Comparison of ENCODE assay signal across 8 mouse cellular contexts in genomic region chr16:18426802-18427280, GRCm38 (mm10). TPM values are rescaled to one million over a fixed set of nuclear protein-coding genes. Genes with fewer than 3 reads are reported as not detected.
DNase-seq lines count a peak whose midpoint lies in the region; ATAC-seq and TF ChIP-seq lines count a peak whose summit lies in the region.

Comt (minus strand) TSS chr16:18426852.

- no peak for TF ChIP-seq EP300 in heart, postnatal 0 days (IDR thresholded peaks at IDR 0.05; ENCODE audit: low read depth)

- no peaks in the 10 kb centered on the region for H3K9me3 ChIP-seq in embryonic facial prominence, embryonic 15.5 days (replicated peaks)
- no peaks in the 10 kb centered on the region for H3K9me3 ChIP-seq in heart, postnatal 0 days (replicated peaks; ENCODE audit: control insufficient read depth, low read length)
- no peaks in the 10 kb centered on the region for H3K9me3 ChIP-seq in limb, embryonic 10.5 days (replicated peaks)
- no peaks in the 10 kb centered on the region for H3K9me3 ChIP-seq in neural tube, embryonic 15.5 days (replicated peaks)

- no peak for DNase-seq in spleen, adult 2 months (ENCODE audit: low read depth in 1 of 2, low spot score in 2 of 2)
- no peak for DNase-seq in spleen, adult 18-20 months
- no peak for DNase-seq in heart, postnatal 0 days (ENCODE audit: low spot score)
- DNase-seq in limb, embryonic 10.5 days (ENCODE audit: low spot score): no peak
- DNase-seq in frontal cortex, postnatal 36 days (ENCODE audit: low spot score in 2 of 2): no peak

- TF ChIP-seq POLR2A in spleen, adult 2 months (IDR thresholded peaks at IDR 0.05; ENCODE audit: low read depth, low read length): no peak

- no peaks in the 10 kb centered on the region for H3K36me3 ChIP-seq in spleen, adult 2 months (ENCODE audit: control insufficient read depth, insufficient read depth, low read length)
- H3K36me3 ChIP-seq in embryonic facial prominence, embryonic 15.5 days: peaks cover 14% of the 10 kb centered on the region
- H3K36me3 ChIP-seq in heart, postnatal 0 days (replicated peaks; ENCODE audit: control insufficient read depth, insufficient read depth, low read length): peaks cover 17% of the 10 kb centered on the region
- H3K36me3 ChIP-seq in limb, embryonic 10.5 days: peaks cover 25% of the 10 kb centered on the region
- H3K36me3 ChIP-seq in neural tube, embryonic 15.5 days: peaks cover 9% of the 10 kb centered on the region

- peak within 1 kb of the TSS; percentile 80 for H3K4me2 ChIP-seq in embryonic facial prominence, embryonic 15.5 days (replicated peaks)
- peak within 1 kb of the TSS; percentile 95 for H3K4me2 ChIP-seq in heart, postnatal 0 days (ENCODE audit: low read depth, low read length)
- peak within 1 kb of the TSS; percentile 90 for H3K4me2 ChIP-seq in neural tube, embryonic 15.5 days

- no peak for TF ChIP-seq CTCF in spleen, adult 2 months (IDR thresholded peaks at IDR 0.05; ENCODE audit: extremely low read depth, insufficient read depth, insufficient read length, insufficient replicate concordance)
- TF ChIP-seq CTCF in heart, postnatal 0 days (IDR thresholded peaks at IDR 0.05; ENCODE audit: low read depth): no peak

- ATAC-seq in embryonic facial prominence, embryonic 15.5 days (ENCODE audit: insufficient number of reproducible peaks, low FRiP score, low TSS enrichment, low read depth): no peak
- no peak for ATAC-seq in heart, postnatal 0 days (ENCODE audit: insufficient read depth, low read depth)
- no peak for ATAC-seq in neural tube, embryonic 15.5 days (ENCODE audit: low FRiP score)
- no peak for ATAC-seq in cerebellum, adult (ENCODE audit: insufficient number of reproducible peaks, low FRiP score, low TSS enrichment)

- H3K9ac ChIP-seq in embryonic facial prominence, embryonic 15.5 days: peak within 1 kb of the TSS; percentile 68
- H3K9ac ChIP-seq in heart, postnatal 0 days (replicated peaks; ENCODE audit: low read depth, low read length): peak within 1 kb of the TSS; percentile 77
- H3K9ac ChIP-seq in neural tube, embryonic 15.5 days (replicated peaks): peak within 1 kb of the TSS; percentile 75

- H3K4me3 ChIP-seq in spleen, adult 2 months (ENCODE audit: extremely low read depth, insufficient read depth, insufficient read length): peak within 1 kb of the TSS; percentile 83
- peak within 1 kb of the TSS; percentile 80 for H3K4me3 ChIP-seq in embryonic facial prominence, embryonic 15.5 days (replicated peaks)
- peak within 1 kb of the TSS; percentile 82 for H3K4me3 ChIP-seq in heart, postnatal 0 days (ENCODE audit: low read depth, low read length)
- peak within 1 kb of the TSS; percentile 94 for H3K4me3 ChIP-seq in limb, embryonic 10.5 days
- H3K4me3 ChIP-seq in neural tube, embryonic 15.5 days (replicated peaks): peak within 1 kb of the TSS; percentile 66

- H3K27ac ChIP-seq in spleen, adult 2 months (ENCODE audit: insufficient read depth, low read length): peak within 1 kb of the TSS; percentile 68
- peak within 1 kb of the TSS; percentile 80 for H3K27ac ChIP-seq in embryonic facial prominence, embryonic 15.5 days (replicated peaks)
- peak within 1 kb of the TSS; percentile 77 for H3K27ac ChIP-seq in heart, postnatal 0 days (ENCODE audit: low read depth)
- peak within 1 kb of the TSS; percentile 96 for H3K27ac ChIP-seq in limb, embryonic 10.5 days
- H3K27ac ChIP-seq in neural tube, embryonic 15.5 days (replicated peaks): peak within 1 kb of the TSS; percentile 78

- no peaks in the 10 kb centered on the region for H3K27me3 ChIP-seq in spleen, adult 2 months (ENCODE audit: control insufficient read depth, insufficient read depth, low read length)
- H3K27me3 ChIP-seq in embryonic facial prominence, embryonic 15.5 days: no peaks in the 10 kb centered on the region
- no peaks in the 10 kb centered on the region for H3K27me3 ChIP-seq in heart, postnatal 0 days (ENCODE audit: control insufficient read depth, insufficient read depth, low read length)
- H3K27me3 ChIP-seq in limb, embryonic 10.5 days (ENCODE audit: low read depth, poor library complexity, severe bottlenecking): no peaks in the 10 kb centered on the region
- no peaks in the 10 kb centered on the region for H3K27me3 ChIP-seq in neural tube, embryonic 15.5 days (replicated peaks)

- H3K4me1 ChIP-seq in spleen, adult 2 months (ENCODE audit: control insufficient read depth, insufficient read depth, insufficient read length): peaks cover 8% of the 10 kb centered on the region; the same call in 1 of the 2 replicates
- H3K4me1 ChIP-seq in embryonic facial prominence, embryonic 15.5 days: peaks cover 32% of the 10 kb centered on the region
- peaks cover 28% of the 10 kb centered on the region for H3K4me1 ChIP-seq in heart, postnatal 0 days (ENCODE audit: control insufficient read depth, insufficient read depth)
- peaks cover 44% of the 10 kb centered on the region for H3K4me1 ChIP-seq in limb, embryonic 10.5 days
- peaks cover 30% of the 10 kb centered on the region for H3K4me1 ChIP-seq in neural tube, embryonic 15.5 days

- 52% methylated on average over 5 of the region's 5 CpGs for WGBS in spleen, adult 2 months
- 59% methylated on average over 5 of the region's 5 CpGs for WGBS in embryonic facial prominence, embryonic 15.5 days
- WGBS in heart, postnatal 0 days: 62% methylated on average over 5 of the region's 5 CpGs
- 59% methylated on average over 5 of the region's 5 CpGs for WGBS in limb, embryonic 10.5 days
- 61% methylated on average over 5 of the region's 5 CpGs for WGBS in neural tube, embryonic 15.5 days

RNA-seq across cellular contexts. Expression of gene Comt, which starts in this region (rescaled TPM):
- polyA plus RNA-seq in spleen, adult 2 months (2012; rRNA removed): 64.7 and 87.1 TPM in 2 replicates
- polyA plus RNA-seq in embryonic facial prominence, embryonic 15.5 days (2015; fragmentation: Nextera tagmentation; extraction: Ambion mirVana): 109 and 116 TPM in 2 replicates
- total RNA-seq in heart, postnatal 0 days (2014; rRNA removed; ENCODE audit: low replicate concordance): 160 and 168 TPM in 2 replicates
- 155 and 158 TPM in 2 replicates for polyA plus RNA-seq in heart, postnatal 0 days (2015; fragmentation: Nextera tagmentation; extraction: Ambion mirVana)
- polyA plus RNA-seq in limb, embryonic 10.5 days (2016; fragmentation: Nextera tagmentation; extraction: Ambion mirVana): 54.7 and 61.1 TPM in 2 replicates
- polyA plus RNA-seq in neural tube, embryonic 15.5 days (2015; fragmentation: Nextera tagmentation; extraction: Ambion mirVana): 117 and 128 TPM in 2 replicates
